Comparison of ENCODE assay signal across 9 mouse cellular contexts in the genomic region with DNA sequence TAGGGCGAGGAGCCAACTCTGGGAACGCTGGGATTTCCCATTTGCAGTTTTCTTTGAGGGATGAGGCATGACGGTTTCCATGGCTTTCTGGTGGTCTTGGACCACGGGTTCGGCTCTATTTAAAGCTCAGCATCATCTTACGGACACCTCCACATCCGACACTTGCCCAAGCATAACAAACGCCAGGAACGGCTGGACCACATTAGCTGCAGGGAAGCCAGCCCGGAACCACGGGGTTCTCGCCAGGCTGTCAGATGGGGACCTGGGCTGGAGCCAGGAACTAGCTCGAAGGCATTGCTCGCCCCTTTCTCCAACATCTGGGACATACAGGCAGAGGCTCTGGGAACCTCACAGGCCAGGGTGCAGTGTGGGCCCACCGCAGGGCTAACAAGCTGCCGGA. TPM values are rescaled to one million over a fixed set of nuclear protein-coding genes. Genes with fewer than 3 reads are reported as not detected.
DNase-seq lines count a peak whose midpoint lies in the region; ATAC-seq and TF ChIP-seq lines count a peak whose summit lies in the region.
"Had no signal": no experiment of that assay in that cellular context is flagged by ENCODE, and none has a peak within 500 bp of the region (broad histone marks: within the 10 kb centered on the region; RNA-seq: fewer than 3 reads in every experiment).

No protein-coding gene starts in this region.

- no peak for TF ChIP-seq POLR2A in myocyte (IDR thresholded peaks at IDR 0.05; ENCODE audit: insufficient read length, low read depth)
- TF ChIP-seq POLR2A in thymus, adult 2 months (IDR thresholded peaks at IDR 0.05; ENCODE audit: control insufficient read depth, extremely low read depth, insufficient read depth, low read length, poor library complexity): no peak

- no peak overlapping the region for H3K9ac ChIP-seq in forebrain, embryonic 14.5 days (ENCODE audit: low read length)
- H3K9ac ChIP-seq in lung, embryonic 16.5 days (ENCODE audit: low read length): no peak overlapping the region

- no peak for TF ChIP-seq CTCF in thymus, adult 2 months (IDR thresholded peaks at IDR 0.05; ENCODE audit: borderline replicate concordance, control insufficient read depth, extremely low read depth, insufficient read depth, low read length, poor library complexity)

- H3K27ac ChIP-seq in forebrain, embryonic 14.5 days (ENCODE audit: low read depth, low read length): no peak overlapping the region
- no peak overlapping the region for H3K27ac ChIP-seq in forebrain, embryonic 10.5 days
- no peak overlapping the region for H3K27ac ChIP-seq in lung, embryonic 16.5 days (ENCODE audit: low read length)
- H3K27ac ChIP-seq in thymus, adult 2 months (ENCODE audit: control insufficient read depth, insufficient read depth, low read length): no peak overlapping the region

- peak; percentile 49 for DNase-seq in forebrain, embryonic 14.5 days (ENCODE audit: low spot score)
- DNase-seq in forebrain, embryonic 10.5 days (ENCODE audit: extremely low spot score, low spot score): no peak
- DNase-seq in lung, adult 18-20 months: no peak
- peak; percentile 64 for DNase-seq in gastrocnemius, postnatal 14 days
- no peak for DNase-seq in thymus, adult 2 months
- DNase-seq in ovary, postnatal 14 days (ENCODE audit: low spot score): no peak

- intact Hi-C loops in gastrocnemius, postnatal 14 days (cut with DNase I; ENCODE audit: low total_unique reads): no loop called here

- H3K4me1 ChIP-seq in forebrain, embryonic 14.5 days (ENCODE audit: control insufficient read depth, insufficient read depth, low read length): no peaks in the 10 kb centered on the region
- 0 out of 2 replicates have a peak, but pooled peaks cover 1% of the 10 kb centered on the region for H3K4me1 ChIP-seq in forebrain, embryonic 10.5 days
- H3K4me1 ChIP-seq in lung, embryonic 16.5 days (replicated peaks; ENCODE audit: control insufficient read depth, insufficient read depth, low read length): no peaks in the 10 kb centered on the region
- no peaks in the 10 kb centered on the region for H3K4me1 ChIP-seq in thymus, adult 2 months (replicated peaks; ENCODE audit: control insufficient read depth, insufficient read depth, low read length)

- H3K27me3 ChIP-seq in forebrain, embryonic 14.5 days (replicated peaks; ENCODE audit: control insufficient read depth, insufficient read depth, low read length): no peaks in the 10 kb centered on the region
- no peaks in the 10 kb centered on the region for H3K27me3 ChIP-seq in forebrain, embryonic 10.5 days (ENCODE audit: poor library complexity, severe bottlenecking)
- no peaks in the 10 kb centered on the region for H3K27me3 ChIP-seq in lung, embryonic 16.5 days (ENCODE audit: control insufficient read depth, insufficient read depth, low read depth, low read length)
- no peaks in the 10 kb centered on the region for H3K27me3 ChIP-seq in myocyte (ENCODE audit: control insufficient read depth, insufficient read depth, insufficient read length)
- H3K27me3 ChIP-seq in thymus, adult 2 months (ENCODE audit: control insufficient read depth, insufficient read depth, low read length): no peaks in the 10 kb centered on the region

- H3K36me3 ChIP-seq in forebrain, embryonic 14.5 days (ENCODE audit: control insufficient read depth, insufficient read depth, low read length): no peaks in the 10 kb centered on the region
- no peaks in the 10 kb centered on the region for H3K36me3 ChIP-seq in forebrain, embryonic 10.5 days (replicated peaks)
- no peaks in the 10 kb centered on the region for H3K36me3 ChIP-seq in lung, embryonic 16.5 days (ENCODE audit: control insufficient read depth, insufficient read depth, low read length)
- H3K36me3 ChIP-seq in myocyte (ENCODE audit: control insufficient read depth, insufficient read depth): no peaks in the 10 kb centered on the region
- H3K36me3 ChIP-seq in thymus, adult 2 months (ENCODE audit: control insufficient read depth, insufficient read depth, low read length): no peaks in the 10 kb centered on the region

- H3K4me3 ChIP-seq in forebrain, embryonic 14.5 days (ENCODE audit: low read depth, low read length): no peak overlapping the region
- no peak overlapping the region for H3K4me3 ChIP-seq in forebrain, embryonic 10.5 days
- no peak overlapping the region for H3K4me3 ChIP-seq in lung, embryonic 16.5 days (ENCODE audit: low read length)
- H3K4me3 ChIP-seq in myocyte: no peak overlapping the region
- H3K4me3 ChIP-seq in thymus, adult 2 months (ENCODE audit: control insufficient read depth, insufficient read depth, low read length): no peak overlapping the region

- no peaks in the 10 kb centered on the region for H3K9me3 ChIP-seq in forebrain, embryonic 14.5 days (replicated peaks; ENCODE audit: control insufficient read depth, low read length)
- H3K9me3 ChIP-seq in forebrain, embryonic 10.5 days: no peaks in the 10 kb centered on the region
- no peaks in the 10 kb centered on the region for H3K9me3 ChIP-seq in lung, embryonic 16.5 days (ENCODE audit: control insufficient read depth, low read length)

- H3K4me2 ChIP-seq in forebrain, embryonic 14.5 days (ENCODE audit: low read length): no peak overlapping the region
- H3K4me2 ChIP-seq in lung, embryonic 16.5 days (ENCODE audit: low read depth, low read length): no peak overlapping the region
- peak overlapping the region; percentile 42 for H3K4me2 ChIP-seq in myocyte (ENCODE audit: low read depth)

- WGBS in forebrain, embryonic 14.5 days: 62% methylated on average over 16 of the region's 16 CpGs
- WGBS in forebrain, embryonic 10.5 days: 77% methylated on average over 16 of the region's 16 CpGs
- 51% methylated on average over 16 of the region's 16 CpGs for WGBS in lung, embryonic 16.5 days
- 91% methylated on average over 16 of the region's 16 CpGs for WGBS in thymus, adult 2 months

- ATAC-seq in forebrain, embryonic 14.5 days: no peak
- peak; percentile 76 for ATAC-seq in lung, embryonic 16.5 days (ENCODE audit: low read depth)

- H3ac ChIP-seq in myocyte (ENCODE audit: control insufficient read depth, insufficient read length): no peak overlapping the region

- H3K79me2 ChIP-seq in myocyte (ENCODE audit: control insufficient read depth, insufficient read depth): no peaks in the 10 kb centered on the region

TF ChIP-seq in myocyte, 11 proteins besides CTCF, POLR2A, EP300 and RAD21:
- no peak for TF ChIP-seq MYOG (IDR thresholded peaks at IDR 0.05; ENCODE audit: control insufficient read depth in 1 of 3, insufficient read depth in 1 of 3, insufficient read length in 2 of 3, low read depth in 2 of 3)
- TF ChIP-seq POLR2AphosphoS2 (IDR thresholded peaks at IDR 0.05; ENCODE audit: insufficient read length, low read depth): no peak
- TF ChIP-seq TCF12 (IDR thresholded peaks at IDR 0.05; ENCODE audit: insufficient read depth, poor library complexity, severe bottlenecking): no peak
- TF ChIP-seq REST (IDR thresholded peaks at IDR 0.05; ENCODE audit: insufficient read depth, insufficient read length): no peak
- TF ChIP-seq TCF3 (IDR thresholded peaks at IDR 0.05; ENCODE audit: insufficient read length, low read depth): no peak
- TF ChIP-seq CEBPB (IDR thresholded peaks at IDR 0.05; ENCODE audit: insufficient read depth, poor library complexity, severe bottlenecking): no peak
- no peak for TF ChIP-seq USF1 (IDR thresholded peaks at IDR 0.05; ENCODE audit: low read depth)
- TF ChIP-seq E2F4 (IDR thresholded peaks at IDR 0.05; ENCODE audit: insufficient read depth): no peak
- no peak for TF ChIP-seq MAX (IDR thresholded peaks at IDR 0.05; ENCODE audit: low read depth)
TF ChIP-seq in myocyte: peak in this region for 0.

RNA-seq across cellular contexts. Expression of a gene that starts 17.6 kb away (rescaled TPM):
- 40.5 and 43.1 TPM in 2 replicates for polyA plus RNA-seq in forebrain, embryonic 14.5 days (2014; fragmentation: Nextera tagmentation; extraction: Ambion mirVana)
- 39.5 and 41.3 TPM in 2 replicates for polyA plus RNA-seq in forebrain, embryonic 10.5 days (2016; fragmentation: Nextera tagmentation; extraction: Ambion mirVana)
- polyA plus RNA-seq in lung, embryonic 16.5 days (2015; fragmentation: Nextera tagmentation; extraction: Ambion mirVana): 23.9 and 26.1 TPM in 2 replicates
- total RNA-seq in gastrocnemius, postnatal 14 days (2021): 10 to 100 TPM in 1 of 2 experiments, 1 to 10 TPM in 1; 9.2 to 10.5 TPM
- 24.8 TPM for polyA plus RNA-seq in myocyte (2012; fragmentation: generic; extraction: Trizol)
- polyA plus RNA-seq in thymus, adult 2 months (2012; rRNA removed): 83.1 and 101 TPM in 2 replicates

RNA-seq across cellular contexts. Expression of a gene that starts 26.4 kb away (rescaled TPM):
- 15.2 and 17.4 TPM in 2 replicates for polyA plus RNA-seq in forebrain, embryonic 14.5 days (2014; fragmentation: Nextera tagmentation; extraction: Ambion mirVana)
- 29.2 and 29.4 TPM in 2 replicates for polyA plus RNA-seq in forebrain, embryonic 10.5 days (2016; fragmentation: Nextera tagmentation; extraction: Ambion mirVana)
- 22.3 and 23.6 TPM in 2 replicates for polyA plus RNA-seq in lung, embryonic 16.5 days (2015; fragmentation: Nextera tagmentation; extraction: Ambion mirVana)
- total RNA-seq in gastrocnemius, postnatal 14 days (2021): 10 to 100 TPM; 32.3 to 34.8 TPM
- polyA plus RNA-seq in myocyte (2012; fragmentation: generic; extraction: Trizol): 48.2 TPM
- 46.4 and 54.1 TPM in 2 replicates for polyA plus RNA-seq in thymus, adult 2 months (2012; rRNA removed)

RNA-seq across cellular contexts. Expression of a gene that starts 29.3 kb away (rescaled TPM):
- 0.07 TPM in 1 of 2 replicates, not detected in the other for polyA plus RNA-seq in forebrain, embryonic 14.5 days (2014; fragmentation: Nextera tagmentation; extraction: Ambion mirVana)
- polyA plus RNA-seq in forebrain, embryonic 10.5 days (2016; fragmentation: Nextera tagmentation; extraction: Ambion mirVana): 0.05 TPM in 1 of 2 replicates, not detected in the other
- polyA plus RNA-seq in lung, embryonic 16.5 days (2015; fragmentation: Nextera tagmentation; extraction: Ambion mirVana): 0.06 and 0.19 TPM in 2 replicates
- total RNA-seq in gastrocnemius, postnatal 14 days (2021): not detected
- polyA plus RNA-seq in myocyte (2012; fragmentation: generic; extraction: Trizol): 0.05 TPM
- 0.04 and 0.05 TPM in 2 replicates for polyA plus RNA-seq in thymus, adult 2 months (2012; rRNA removed)
- total RNA-seq: hematopoietic stem cell, adult 5-6 weeks had no signal

RNA-seq across cellular contexts. Expression of a gene that starts 44.0 kb away (rescaled TPM):
- 37.1 and 42.8 TPM in 2 replicates for polyA plus RNA-seq in forebrain, embryonic 14.5 days (2014; fragmentation: Nextera tagmentation; extraction: Ambion mirVana)
- polyA plus RNA-seq in forebrain, embryonic 10.5 days (2016; fragmentation: Nextera tagmentation; extraction: Ambion mirVana): 17.0 and 17.2 TPM in 2 replicates
- 9.5 and 10.6 TPM in 2 replicates for polyA plus RNA-seq in lung, embryonic 16.5 days (2015; fragmentation: Nextera tagmentation; extraction: Ambion mirVana)
- 1 to 10 TPM; 1.9 to 2.9 TPM for total RNA-seq in gastrocnemius, postnatal 14 days (2021)
- polyA plus RNA-seq in myocyte (2012; fragmentation: generic; extraction: Trizol): 9.2 TPM
- 8.7 and 9.6 TPM in 2 replicates for polyA plus RNA-seq in thymus, adult 2 months (2012; rRNA removed)

Comparison
In these comparisons a context has a peak if more than half of its experiments do, and no peak if none do; other contexts are left out.
1. DNase-seq: peak in forebrain, embryonic 14.5 days (single experiment) and gastrocnemius, postnatal 14 days (single experiment); none in forebrain, embryonic 10.5 days (single experiment), lung, adult 18-20 months (0 of 2), thymus, adult 2 months (single experiment) and ovary, postnatal 14 days (single experiment).